Mouse (Mus musculus) stomach, postnatal 0 days (tissue): Measurements from ENCODE around the gene Slfnl1.

ENCODE experiments used
- CTCF ChIP-seq: IDR thresholded peaks from 2 replicates; pipeline ENCODE4 v1.5.1; 2016; ENCODE audit warnings: antibody characterized with exemption, low read depth, mild to moderate bottlenecking, moderate library complexity
- EP300 ChIP-seq: optimal IDR thresholded peaks from 2 replicates; pipeline ENCODE3; 2016; ENCODE audit warnings: antibody characterized with exemption

GRCm38 (mm10) chr4:120516491-120516890 is 15.5 kb upstream of the Slfnl1 start:
- TF ChIP-seq EP300 (no peak), CTCF (no peak)
